Comparison of ENCODE assay signal across 10 mouse cellular contexts in the genomic region with DNA sequence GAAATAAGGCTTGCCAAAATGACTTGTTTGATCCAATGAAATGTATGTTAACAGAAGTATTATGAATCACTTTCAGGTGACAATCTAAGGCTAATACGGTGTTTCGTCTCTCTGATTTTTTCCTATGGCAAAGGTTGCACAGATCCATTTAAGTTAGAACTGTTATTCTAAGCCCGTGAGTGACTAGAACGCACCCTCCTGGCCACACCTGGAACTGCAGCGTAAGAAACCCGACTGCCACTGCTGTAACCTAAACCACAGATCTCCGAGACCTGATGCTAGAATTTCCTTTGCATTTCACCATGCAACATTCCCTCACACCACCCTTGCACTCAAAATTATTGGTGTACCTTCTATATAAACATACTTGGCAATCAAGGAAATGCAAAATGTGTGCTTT.
DNase-seq lines count a peak whose midpoint lies in the region; ATAC-seq and TF ChIP-seq lines count a peak whose summit lies in the region.
"Had no signal": no experiment of that assay in that cellular context is flagged by ENCODE, and none has a peak within 500 bp of the region (broad histone marks: within the 10 kb centered on the region; RNA-seq: fewer than 3 reads in every experiment).

No protein-coding gene starts in this region.

- H3K9ac ChIP-seq in liver, postnatal 0 days (replicated peaks) = no peak overlapping the region
- no peak overlapping the region for H3K9ac ChIP-seq in liver, embryonic 11.5 days (ENCODE audit: low read depth, low read length)
- H3K9ac ChIP-seq in ES-Bruce4 (ENCODE audit: low read depth, poor library complexity, severe bottlenecking) = no peak overlapping the region
- H3K9ac ChIP-seq in hindbrain, embryonic 12.5 days = no peak overlapping the region

- no peak for ATAC-seq in liver, postnatal 0 days
- no peak for ATAC-seq in liver, embryonic 11.5 days (replicated peaks; ENCODE audit: low FRiP score)
- ATAC-seq in Patski = no peak
- peak; percentile 66; the same call in 1 of the 2 replicates for ATAC-seq in common myeloid progenitor, adult 5-6 weeks (replicated peaks; ENCODE audit: low read depth, poor library complexity, severe bottlenecking)
- no peak for ATAC-seq in hindbrain, embryonic 12.5 days (ENCODE audit: low FRiP score)

- peak; percentile 37 for TF ChIP-seq CTCF in liver, postnatal 0 days (IDR thresholded peaks at IDR 0.05; ENCODE audit: low read depth)
- peak; percentile 61 for TF ChIP-seq CTCF in ES-Bruce4 (IDR thresholded peaks at IDR 0.05; ENCODE audit: low read depth, low read length)
- peak; percentile 51 for TF ChIP-seq CTCF in Patski (IDR thresholded peaks at IDR 0.05)

- H3K27me3 ChIP-seq in liver, postnatal 0 days (ENCODE audit: insufficient read depth, low read length) = no peaks in the 10 kb centered on the region
- H3K27me3 ChIP-seq in liver, embryonic 11.5 days (replicated peaks; ENCODE audit: control insufficient read depth, insufficient read depth, low read length) = no peaks in the 10 kb centered on the region; the same call in 1 of the 2 replicates
- H3K27me3 ChIP-seq in ES-Bruce4 (ENCODE audit: control insufficient read depth, insufficient read depth, low read length, poor library complexity, severe bottlenecking) = no peaks in the 10 kb centered on the region
- H3K27me3 ChIP-seq in Patski = no peaks in the 10 kb centered on the region
- no peaks in the 10 kb centered on the region for H3K27me3 ChIP-seq in hindbrain, embryonic 12.5 days

- POLR2A ChIA-PET in Patski (lab: Charles Lee) = no interaction called here

- in situ Hi-C loops in Patski (cut with MboI; ENCODE audit: low pct_unique_long_range_greater_than_20kb) = no loop called here

- no peak for DNase-seq in liver, postnatal 0 days
- DNase-seq in liver, embryonic 11.5 days (ENCODE audit: low spot score) = no peak
- DNase-seq in Patski (ENCODE audit: low read depth, low spot score) = no peak
- no peak for DNase-seq in cerebellum, postnatal 25 days
- DNase-seq in cerebellum, postnatal 36 days = no peak
- DNase-seq: midbrain, embryonic 14.5 days had no signal

- H3K36me3 ChIP-seq in liver, postnatal 0 days (replicated peaks; ENCODE audit: insufficient read depth, low read length) = no peaks in the 10 kb centered on the region
- H3K36me3 ChIP-seq in liver, embryonic 11.5 days (ENCODE audit: control insufficient read depth, insufficient read depth, low read length) = no peaks in the 10 kb centered on the region
- H3K36me3 ChIP-seq in ES-Bruce4 (ENCODE audit: control insufficient read depth, insufficient read depth, low read length, poor library complexity, severe bottlenecking) = no peaks in the 10 kb centered on the region
- no peaks in the 10 kb centered on the region for H3K36me3 ChIP-seq in hindbrain, embryonic 12.5 days
- H3K36me3 ChIP-seq: hindbrain, embryonic 10.5 days had no signal

- TF ChIP-seq POLR2A in ES-Bruce4 (IDR thresholded peaks at IDR 0.05; ENCODE audit: insufficient read depth, low read length) = no peak

- TF ChIP-seq EP300 in liver, postnatal 0 days (IDR thresholded peaks at IDR 0.05; ENCODE audit: low read depth) = no peak
- no peak for TF ChIP-seq EP300 in ES-Bruce4 (IDR thresholded peaks at IDR 0.05; ENCODE audit: insufficient read depth, low read depth, low read length)

- 60% methylated on average over 7 of the region's 7 CpGs for WGBS in liver, postnatal 0 days (ENCODE audit: insufficient replicate concordance)
- 59% methylated on average over 7 of the region's 7 CpGs for WGBS in liver, embryonic 11.5 days
- 77% methylated on average over 7 of the region's 7 CpGs for WGBS in hindbrain, embryonic 12.5 days

- no peak overlapping the region for H3K4me2 ChIP-seq in liver, postnatal 0 days (ENCODE audit: low read depth, low read length)
- H3K4me2 ChIP-seq in liver, embryonic 11.5 days = no peak overlapping the region
- H3K4me2 ChIP-seq in hindbrain, embryonic 12.5 days (replicated peaks) = no peak overlapping the region

- H3K4me3 ChIP-seq in liver, postnatal 0 days (ENCODE audit: low read depth, low read length) = no peak overlapping the region
- no peak overlapping the region for H3K4me3 ChIP-seq in liver, embryonic 11.5 days (ENCODE audit: low read depth, low read length)
- H3K4me3 ChIP-seq in ES-Bruce4 (ENCODE audit: low read depth, low read length) = no peak overlapping the region
- H3K4me3 ChIP-seq in hindbrain, embryonic 12.5 days = no peak overlapping the region
- H3K4me3 ChIP-seq: hindbrain, embryonic 10.5 days had no signal

- CTCF ChIA-PET in Patski (lab: Charles Lee) = interaction anchor here (0.6 kb wide), 1 partner anchor 19 kb away, joined by 3 read pairs; no protein-coding TSS in a partner anchor

- no peaks in the 10 kb centered on the region for H3K9me3 ChIP-seq in liver, postnatal 0 days (ENCODE audit: low read length)
- no peaks in the 10 kb centered on the region for H3K9me3 ChIP-seq in liver, embryonic 11.5 days (ENCODE audit: control insufficient read depth, low read length)
- no peaks in the 10 kb centered on the region for H3K9me3 ChIP-seq in ES-Bruce4 (replicated peaks; ENCODE audit: control insufficient read depth, insufficient read depth, low read length, poor library complexity, severe bottlenecking)
- H3K9me3 ChIP-seq in hindbrain, embryonic 12.5 days (replicated peaks) = no peaks in the 10 kb centered on the region
- H3K9me3 ChIP-seq: hindbrain, embryonic 10.5 days had no signal

- H3K27ac ChIP-seq in liver, postnatal 0 days (ENCODE audit: low read depth) = no peak overlapping the region
- no peak overlapping the region for H3K27ac ChIP-seq in liver, embryonic 11.5 days (ENCODE audit: low read depth, low read length)
- no peak overlapping the region for H3K27ac ChIP-seq in ES-Bruce4 (ENCODE audit: insufficient read depth, low read length)
- H3K27ac ChIP-seq in hindbrain, embryonic 12.5 days = no peak overlapping the region
- H3K27ac ChIP-seq: hindbrain, embryonic 10.5 days had no signal

- no peaks in the 10 kb centered on the region for H3K4me1 ChIP-seq in liver, postnatal 0 days (ENCODE audit: insufficient read depth)
- no peaks in the 10 kb centered on the region for H3K4me1 ChIP-seq in liver, embryonic 11.5 days (replicated peaks; ENCODE audit: control insufficient read depth, insufficient read depth, low read length)
- no peaks in the 10 kb centered on the region for H3K4me1 ChIP-seq in ES-Bruce4 (ENCODE audit: control insufficient read depth, insufficient read depth, low read length)
- peaks cover 5% of the 10 kb centered on the region for H3K4me1 ChIP-seq in hindbrain, embryonic 12.5 days
